Mouse (Mus musculus): ENCODE measurements around the gene Gdpd5. TPM values are rescaled to one million over a fixed set of nuclear protein-coding genes. Genes with fewer than 3 reads are reported as not detected.

Gene Gdpd5
- polyA plus RNA-seq, 1 experiment from 2014 or later, result 53.2 TPM

GRCm38 (mm10) chr7:99474836-99475561 lies 93.8 kb downstream of the Gdpd5 start:
- Histone ChIP-seq H3K9ac (peak overlapping the region; percentile 43), H3K9me3 (no peaks in the 10 kb centered on the region), H3K4me3 (no peak overlapping the region), H3K36me3 (peaks cover 71% of the 10 kb centered on the region), H3K4me2 (no peak overlapping the region), H3K27ac (peak overlapping the region; percentile 87), H3K4me1 (replicated peaks) (peaks cover 43% of the 10 kb centered on the region), H3K27me3 (no peaks in the 10 kb centered on the region)
- ATAC-seq (ENCODE audit: low FRiP score), result peak; percentile 62
- 30% methylated on average over 12 of the region's 12 CpGs for WGBS

- Histone ChIP-seq H3K9me3 (no peaks in the 10 kb centered on the region), H3K4me2 (no peak overlapping the region), H3K4me3 (no peak overlapping the region), H3K9ac (no peak overlapping the region), H3K27ac (peak overlapping the region; percentile 87; the same call in 1 of the 2 replicates), H3K4me1 (replicated peaks) (peaks cover 47% of the 10 kb centered on the region), H3K27me3 (no peaks in the 10 kb centered on the region), H3K36me3 (peaks cover 76% of the 10 kb centered on the region)
- 83% methylated on average over 2 of the region's 2 CpGs for WGBS
- ATAC-seq (ENCODE audit: low FRiP score), result no peak
Observed at GRCm38 (mm10) chr7:99475562-99475911, 94.3 kb downstream of the Gdpd5 start.

GRCm38 (mm10) chr7:99476558-99477114 lies 95.4 kb downstream of the Gdpd5 start:
- H3K27me3 ChIP-seq, result no peaks in the 10 kb centered on the region
- peaks cover 58% of the 10 kb centered on the region for H3K4me1 ChIP-seq (replicated peaks)
- no peaks in the 10 kb centered on the region for H3K9me3 ChIP-seq
- peak overlapping the region; percentile 36; the same call in 1 of the 2 replicates for H3K27ac ChIP-seq
- WGBS, result 41% methylated on average over 3 of the region's 3 CpGs
- H3K4me2 ChIP-seq, result no peak overlapping the region
- no peak overlapping the region for H3K4me3 ChIP-seq
- H3K9ac ChIP-seq, result no peak overlapping the region
- H3K36me3 ChIP-seq, result peaks cover 83% of the 10 kb centered on the region
- no peak for ATAC-seq (ENCODE audit: low FRiP score)

GRCm38 (mm10) chr7:99477235-99477634 lies 96.0 kb downstream of the Gdpd5 start:
- WGBS, result 91% methylated on average over 5 of the region's 5 CpGs
- H3K4me3 ChIP-seq, result no peak overlapping the region

GRCm38 (mm10) chr7:99482637-99483036 lies 101.4 kb downstream of the Gdpd5 start:
- H3K36me3 ChIP-seq, result peaks cover 46% of the 10 kb centered on the region
- peak overlapping the region; percentile 88 for H3K27ac ChIP-seq
- peaks cover 47% of the 10 kb centered on the region for H3K4me1 ChIP-seq (replicated peaks)
- peak overlapping the region; percentile 68 for H3K4me3 ChIP-seq
- peak overlapping the region; percentile 88 for H3K9ac ChIP-seq
- H3K4me2 ChIP-seq, result peak overlapping the region; percentile 96
- H3K9me3 ChIP-seq, result no peaks in the 10 kb centered on the region
- WGBS, result 5% methylated on average over 6 of the region's 6 CpGs
- ATAC-seq (ENCODE audit: low FRiP score), result no peak
- peaks cover 20% of the 10 kb centered on the region for H3K27me3 ChIP-seq

More at GRCm38 (mm10) chr7:99477235-99477634, 96.0 kb downstream of the Gdpd5 start:
- H3K27ac ChIP-seq, result no peak overlapping the region
- H3K9me3 ChIP-seq, result no peaks in the 10 kb centered on the region
- peaks cover 64% of the 10 kb centered on the region for H3K4me1 ChIP-seq (replicated peaks)
- ATAC-seq (ENCODE audit: low FRiP score), result no peak
- H3K27me3 ChIP-seq, result no peaks in the 10 kb centered on the region
- no peak overlapping the region for H3K9ac ChIP-seq
- H3K4me2 ChIP-seq, result no peak overlapping the region
- peaks cover 83% of the 10 kb centered on the region for H3K36me3 ChIP-seq

GRCm38 (mm10) chr7:99483271-99483923 lies 102.2 kb downstream of the Gdpd5 start, which contains the start of gene Rps3:
Rps3 (minus strand) TSS chr7:99483738.
- peak within 1 kb of the TSS; percentile 96 for H3K4me2 ChIP-seq
- peaks cover 20% of the 10 kb centered on the region for H3K27me3 ChIP-seq
- peaks cover 44% of the 10 kb centered on the region for H3K4me1 ChIP-seq (replicated peaks)
- peak within 1 kb of the TSS; percentile 68 for H3K4me3 ChIP-seq
- ATAC-seq (ENCODE audit: low FRiP score), result peak; percentile 97
- H3K27ac ChIP-seq, result peak within 1 kb of the TSS; percentile 88
- H3K9ac ChIP-seq, result peak within 1 kb of the TSS; percentile 88
- WGBS, result under 1% methylated on average over 45 of the region's 45 CpGs
- H3K9me3 ChIP-seq, result no peaks in the 10 kb centered on the region
- H3K36me3 ChIP-seq, result peaks cover 39% of the 10 kb centered on the region

- peaks cover 33% of the 10 kb centered on the region for H3K36me3 ChIP-seq
- H3K27me3 ChIP-seq, result peaks cover 20% of the 10 kb centered on the region
- peaks cover 42% of the 10 kb centered on the region for H3K4me1 ChIP-seq (replicated peaks)
- H3K9me3 ChIP-seq, result no peaks in the 10 kb centered on the region
- peak overlapping the region; percentile 40 for H3K4me2 ChIP-seq
- H3K4me3 ChIP-seq, result peak overlapping the region; percentile 68
- no peak overlapping the region for H3K9ac ChIP-seq
- no peak overlapping the region for H3K27ac ChIP-seq
- ATAC-seq (ENCODE audit: low FRiP score), result peak; percentile 34
- WGBS, result 45% methylated on average over 8 of the region's 8 CpGs
Observed at GRCm38 (mm10) chr7:99483924-99484319, 102.7 kb downstream of the Gdpd5 start.

GRCm38 (mm10) chr7:99484679-99485078 lies 103.5 kb downstream of the Gdpd5 start:
- peaks cover 20% of the 10 kb centered on the region for H3K27me3 ChIP-seq
- H3K27ac ChIP-seq, result no peak overlapping the region
- no peaks in the 10 kb centered on the region for H3K9me3 ChIP-seq
- no peak overlapping the region for H3K4me2 ChIP-seq
- H3K4me1 ChIP-seq (replicated peaks), result peaks cover 34% of the 10 kb centered on the region
- 97% methylated on average over 1 of the region's 1 CpGs for WGBS
- no peak overlapping the region for H3K9ac ChIP-seq
- H3K4me3 ChIP-seq, result no peak overlapping the region
- peaks cover 26% of the 10 kb centered on the region for H3K36me3 ChIP-seq
- no peak for ATAC-seq (ENCODE audit: low FRiP score)

- H3K9me3 ChIP-seq, result peaks cover 5% of the 10 kb centered on the region
- H3K9ac ChIP-seq, result no peak overlapping the region
- no peaks in the 10 kb centered on the region for H3K36me3 ChIP-seq
- no peak overlapping the region for H3K27ac ChIP-seq
- ATAC-seq (ENCODE audit: low FRiP score), result no peak
- H3K27me3 ChIP-seq, result peaks cover 20% of the 10 kb centered on the region
- no peak overlapping the region for H3K4me2 ChIP-seq
- H3K4me3 ChIP-seq, result no peak overlapping the region
- 79% methylated on average over 5 of the region's 5 CpGs for WGBS
- no peaks in the 10 kb centered on the region for H3K4me1 ChIP-seq (replicated peaks)
Observed at GRCm38 (mm10) chr7:99489708-99490107, 108.5 kb downstream of the Gdpd5 start.

GRCm38 (mm10) chr7:99499128-99499527 lies 117.9 kb downstream of the Gdpd5 start:
- no peak overlapping the region for H3K27ac ChIP-seq
- H3K9me3 ChIP-seq, result no peaks in the 10 kb centered on the region
- WGBS, result 47% methylated on average over 1 of the region's 1 CpGs
- H3K36me3 ChIP-seq, result no peaks in the 10 kb centered on the region
- H3K27me3 ChIP-seq, result no peaks in the 10 kb centered on the region
- no peaks in the 10 kb centered on the region; the same call in 1 of the 2 replicates for H3K4me1 ChIP-seq (replicated peaks)
- no peak overlapping the region for H3K4me2 ChIP-seq
- ATAC-seq (ENCODE audit: low FRiP score), result no peak
- no peak overlapping the region for H3K9ac ChIP-seq
- H3K4me3 ChIP-seq, result no peak overlapping the region

- no peak overlapping the region for H3K4me3 ChIP-seq
- no peaks in the 10 kb centered on the region for H3K36me3 ChIP-seq
- H3K9ac ChIP-seq, result no peak overlapping the region
- no peaks in the 10 kb centered on the region; the same call in 1 of the 2 replicates for H3K4me1 ChIP-seq (replicated peaks)
- no peak overlapping the region for H3K27ac ChIP-seq
- H3K9me3 ChIP-seq, result no peaks in the 10 kb centered on the region
- WGBS, result 5% methylated on average over 8 of the region's 8 CpGs
- no peak overlapping the region for H3K4me2 ChIP-seq
- H3K27me3 ChIP-seq, result no peaks in the 10 kb centered on the region
- peak; percentile 79 for ATAC-seq (ENCODE audit: low FRiP score)
Observed at GRCm38 (mm10) chr7:99500201-99500600, 119.0 kb downstream of the Gdpd5 start.

- no peaks in the 10 kb centered on the region; the same call in 1 of the 2 replicates for H3K4me1 ChIP-seq (replicated peaks)
- no peaks in the 10 kb centered on the region for H3K27me3 ChIP-seq
- 29% methylated on average over 5 of the region's 5 CpGs for WGBS
- no peak for ATAC-seq (ENCODE audit: low FRiP score)
- H3K4me3 ChIP-seq, result no peak overlapping the region
- H3K4me2 ChIP-seq, result no peak overlapping the region
- H3K9me3 ChIP-seq, result no peaks in the 10 kb centered on the region
- H3K27ac ChIP-seq, result no peak overlapping the region
- no peaks in the 10 kb centered on the region for H3K36me3 ChIP-seq
- no peak overlapping the region for H3K9ac ChIP-seq
Observed at GRCm38 (mm10) chr7:99500655-99501054, 119.4 kb downstream of the Gdpd5 start.

Data from hindbrain, embryonic 13.5 days (tissue).